In genomic region chr9:56611912-56612797, GRCm38 (mm10) we compare ENCODE assay signal across 25 mouse cellular contexts.
"Had no signal": no experiment of that assay in that cellular context is flagged by ENCODE, and none has a peak within 500 bp of the region (broad histone marks: within the 10 kb centered on the region; RNA-seq: fewer than 3 reads in every experiment).

No protein-coding gene starts in this region.

- H3K4me2 ChIP-seq: kidney, embryonic 15.5 days; limb, embryonic 13.5 days; liver, embryonic 12.5 days; liver, embryonic 15.5 days; lung, embryonic 15.5 days; neural tube, embryonic 13.5 days had no signal

- H3K36me3 ChIP-seq: kidney, embryonic 15.5 days; limb, embryonic 13.5 days; liver, embryonic 12.5 days; liver, embryonic 15.5 days; lung, embryonic 15.5 days; midbrain, embryonic 10.5 days had no signal

- H3K27me3 ChIP-seq: kidney, embryonic 15.5 days; lung, embryonic 15.5 days; neural tube, embryonic 13.5 days had no signal

- H3K9me3 ChIP-seq: kidney, embryonic 15.5 days; limb, embryonic 13.5 days; liver, embryonic 12.5 days; liver, embryonic 15.5 days; lung, embryonic 15.5 days; megakaryocyte, embryonic 14.5 days; midbrain, embryonic 10.5 days; neural tube, embryonic 13.5 days had no signal

- ATAC-seq: liver, embryonic 12.5 days had no signal

- H3K4me3 ChIP-seq: kidney, embryonic 15.5 days; left cerebral cortex, adult 2 months; limb, embryonic 13.5 days; liver, embryonic 12.5 days; liver, embryonic 15.5 days; lung, embryonic 15.5 days; midbrain, embryonic 10.5 days; neural tube, embryonic 13.5 days had no signal

- H3K9ac ChIP-seq: kidney, embryonic 15.5 days; limb, embryonic 13.5 days; liver, embryonic 12.5 days; liver, embryonic 15.5 days; lung, embryonic 15.5 days; neural tube, embryonic 13.5 days had no signal

- H3K4me1 ChIP-seq: liver, embryonic 15.5 days; lung, embryonic 15.5 days had no signal

- DNase-seq: kidney, adult 8-10 months; kidney, postnatal 10 days; kidney, postnatal 36 days; layer of hippocampus, postnatal 36 days; liver; lung, adult 18-20 months; lung, postnatal 10 days; lung, postnatal 36 days; midbrain, embryonic 14.5 days; right cerebral cortex, adult 18-20 months; right cerebral cortex, postnatal 14 days; right cerebral cortex, postnatal 4 days; thymus, adult 2 months; thymus, postnatal 14 days; thymus, postnatal 4 days had no signal

- H3K27ac ChIP-seq: kidney, embryonic 15.5 days; left cerebral cortex, adult 2 months; limb, embryonic 13.5 days; liver, embryonic 12.5 days; liver, embryonic 15.5 days; lung, embryonic 15.5 days; midbrain, embryonic 10.5 days; stomach, postnatal 0 days had no signal
